18 mouse cellular contexts compared by ENCODE assay signal in the genomic region with DNA sequence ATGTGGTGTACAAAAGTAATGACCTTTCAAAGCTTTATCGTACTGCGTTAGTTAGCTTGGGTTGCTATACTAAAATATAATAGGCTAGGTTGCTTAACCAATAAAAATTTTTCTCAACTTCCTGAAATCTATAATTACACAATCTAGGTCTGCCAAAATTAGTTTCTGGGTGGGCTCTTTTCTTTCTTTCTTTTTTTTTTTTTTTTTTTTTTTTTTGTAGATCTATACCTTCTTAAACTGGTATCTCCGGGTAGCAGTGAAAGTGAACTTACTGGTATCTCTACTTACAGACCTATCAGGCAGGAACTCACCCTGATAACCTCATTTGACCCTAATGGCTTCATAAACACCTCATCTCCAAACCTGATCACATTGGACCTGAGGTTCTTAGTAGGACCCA.
"Had no signal": no experiment of that assay in that cellular context is flagged by ENCODE, and none has a peak within 500 bp of the region (broad histone marks: within the 10 kb centered on the region; RNA-seq: fewer than 3 reads in every experiment).

No protein-coding gene starts in this region.

- H3K36me3 ChIP-seq: liver, embryonic 12.5 days; midbrain, embryonic 10.5 days; neural tube, embryonic 13.5 days; neural tube, embryonic 15.5 days had no signal

- DNase-seq: lung, adult 18-20 months; lung, embryonic 14.5 days; lung, postnatal 10 days; lung, postnatal 4 days; midbrain, embryonic 14.5 days; right cerebral cortex, postnatal 25 days; right cerebral cortex, postnatal 4 days; spleen, adult 18-20 months; thymus, adult 2 months; thymus, postnatal 25 days; thymus, postnatal 4 days had no signal

- H3K9ac ChIP-seq: liver, embryonic 12.5 days; liver, embryonic 14.5 days; lung, embryonic 14.5 days; neural tube, embryonic 13.5 days; neural tube, embryonic 15.5 days had no signal

- H3K4me1 ChIP-seq: liver, embryonic 12.5 days; midbrain, embryonic 10.5 days; neural tube, embryonic 13.5 days; neural tube, embryonic 15.5 days had no signal

- H3K27ac ChIP-seq: liver, embryonic 12.5 days; liver, embryonic 14.5 days; midbrain, embryonic 10.5 days; neural tube, embryonic 13.5 days; neural tube, embryonic 15.5 days had no signal

- H3K27me3 ChIP-seq: liver, embryonic 12.5 days; neural tube, embryonic 13.5 days; neural tube, embryonic 15.5 days had no signal

- H3K4me2 ChIP-seq: liver, embryonic 12.5 days; lung, embryonic 14.5 days; neural tube, embryonic 13.5 days; neural tube, embryonic 15.5 days had no signal

- H3K4me3 ChIP-seq: liver, embryonic 12.5 days; midbrain, embryonic 10.5 days; myocyte; neural tube, embryonic 13.5 days; neural tube, embryonic 15.5 days had no signal

- H3K9me3 ChIP-seq: liver, embryonic 12.5 days; midbrain, embryonic 10.5 days; neural tube, embryonic 13.5 days; neural tube, embryonic 15.5 days had no signal

- ATAC-seq: liver, embryonic 12.5 days; midbrain, embryonic 16.5 days had no signal
